Mouse (Mus musculus) heart, adult 2 months (tissue): ENCODE results near the gene Spi1. TPM values are rescaled to one million over a fixed set of nuclear protein-coding genes. Genes with fewer than 3 reads are reported as not detected.

ENCODE experiments used
- DNase-seq, 2 experiments: peaks; one replicate each; pipeline ENCODE4 v3.0.0; 2021
- H3K27ac ChIP-seq: fragments of 200-600 bp; 2 replicates; pipeline ENCODE4 v1.8.1; 2022
- H3K27me3 ChIP-seq: fragments of 200-500 bp; 2 replicates; pipeline ENCODE4 v1.6.1; 2012; ENCODE audit warnings: mild to moderate bottlenecking, low read length, inconsistent platforms, mixed read lengths; ENCODE audit not compliant: control insufficient read depth, insufficient read depth
- H3K36me3 ChIP-seq: fragments of 200-500 bp; 2 replicates; pipeline ENCODE4 v1.6.1; 2012; ENCODE audit warnings: low read length, inconsistent platforms; ENCODE audit not compliant: control insufficient read depth, insufficient read depth
- H3K4me1 ChIP-seq: fragments of 200-500 bp; 2 replicates; pipeline ENCODE4 v1.6.1; 2011; ENCODE audit warnings: low read length; ENCODE audit not compliant: control insufficient read depth, insufficient read depth
- H3K4me3 ChIP-seq: fragments of 200-600 bp; 2 replicates; pipeline ENCODE4 v1.8.1; 2022
- H3K79me2 ChIP-seq: fragments of 200-500 bp; replicated peaks from 2 replicates; pipeline ENCODE4 v1.6.1; 2012; ENCODE audit warnings: mild to moderate bottlenecking, inconsistent platforms, low read length, moderate library complexity, mixed read lengths; ENCODE audit not compliant: control insufficient read depth, insufficient read depth
- H3K9ac ChIP-seq: fragments of 200-500 bp; 2 replicates; pipeline ENCODE4 v1.6.1; 2012; ENCODE audit warnings: low read depth, mild to moderate bottlenecking, control low read depth, inconsistent platforms, low read length, mixed read lengths
- CTCF ChIP-seq: fragments of 200-600 bp; IDR thresholded peaks from 2 replicates; pipeline ENCODE4 v1.8.1; 2022; ENCODE audit warnings: antibody characterized with exemption, mild to moderate bottlenecking, moderate library complexity
- EP300 ChIP-seq: fragments of 200-500 bp; IDR thresholded peaks from 2 replicates; pipeline ENCODE4 v1.6.1; 2011; ENCODE audit warnings: low read depth, low read length, control low read depth; ENCODE audit not compliant: insufficient read depth
- POLR2A ChIP-seq: fragments of 200-500 bp; IDR thresholded peaks from 2 replicates; pipeline ENCODE4 v1.6.1; 2011; ENCODE audit warnings: mild to moderate bottlenecking, low read depth, low read length, control low read depth; ENCODE audit not compliant: insufficient read depth
- WGBS: fragments of 180-500 bp; shearing (Covaris S2); methylation state at CpG from one replicate; pipeline ENCODE4 v1.1.7; 2018; 5-methylcytosine and 5-hydroxymethylcytosine counted together
- intact Hi-C: fragments of 180-260 bp; cut with DNase I; formaldehyde crosslinking; loops from one replicate; pipeline ENCODE4 v1.15.1; 2025
- polyA plus RNA-seq: library from polyadenylated mRNA; depleted of rRNA; stranded (reverse); fragments of >200 nt; gene quantifications from 2 replicates; pipeline ENCODE4 v1.2.3, GENCODE M21; 2012
- total RNA-seq, 2 experiments: library from RNA; stranded (reverse); gene quantifications; 2 replicates each; pipeline ENCODE4 v1.2.3; 2021

The Spi1 gene
- total and polyA plus RNA-seq, 3 experiments: 3.7 to 17.2 (median 6.2) TPM

GRCm38 (mm10) chr2:91121497-91121896 lies 39.3 kb downstream of the Spi1 start:
- 45% methylated on average over 8 of the region's 8 CpGs for WGBS
- H3K27me3 ChIP-seq: no peaks in the 10 kb centered on the region
- DNase-seq: no peak
- TF ChIP-seq EP300: 0 out of 2 replicates have a peak, but pooled peaks have one; percentile 4
- no peak for TF ChIP-seq POLR2A
- TF ChIP-seq CTCF: no peak
- no peaks in the 10 kb centered on the region for H3K36me3 ChIP-seq
- H3K9ac ChIP-seq: peak overlapping the region; percentile 43
- no peak overlapping the region for H3K27ac ChIP-seq
- no peaks in the 10 kb centered on the region; the same call in 1 of the 2 replicates for H3K4me1 ChIP-seq
- intact Hi-C loops: no loop called here
- no peaks in the 10 kb centered on the region for H3K79me2 ChIP-seq
- H3K4me3 ChIP-seq: peak overlapping the region; percentile 53; the same call in 1 of the 2 replicates

- Histone ChIP-seq H3K4me1 (no peaks in the 10 kb centered on the region; the same call in 1 of the 2 replicates), H3K4me3 (no peak overlapping the region), H3K36me3 (no peaks in the 10 kb centered on the region), H3K27me3 (no peaks in the 10 kb centered on the region), H3K79me2 (no peaks in the 10 kb centered on the region), H3K27ac (no peak overlapping the region), H3K9ac (no peak overlapping the region)
- intact Hi-C loops: no loop called here
- TF ChIP-seq POLR2A: 0 out of 2 replicates have a peak, but pooled peaks have one; percentile 25
- TF ChIP-seq EP300: no peak
- WGBS: 43% methylated on average over 6 of the region's 6 CpGs
- DNase-seq: no peak
Measured at GRCm38 (mm10) chr2:91123521-91123920, 41.3 kb downstream of the Spi1 start.

GRCm38 (mm10) chr2:91125101-91125500 lies 42.9 kb downstream of the Spi1 start:
- no peak for TF ChIP-seq EP300
- TF ChIP-seq POLR2A: no peak; the same call in 1 of the 2 replicates
- TF ChIP-seq CTCF: no peak
- H3K4me3 ChIP-seq: no peak overlapping the region
- 52% methylated on average over 10 of the region's 10 CpGs for WGBS
- no peaks in the 10 kb centered on the region for H3K36me3 ChIP-seq
- no peaks in the 10 kb centered on the region for H3K27me3 ChIP-seq
- H3K4me1 ChIP-seq: no peaks in the 10 kb centered on the region; the same call in 1 of the 2 replicates
- no peak overlapping the region for H3K9ac ChIP-seq
- peak in 1 of 2 experiments; percentile 19 for DNase-seq
- no peaks in the 10 kb centered on the region for H3K79me2 ChIP-seq
- intact Hi-C loops: no loop called here
- H3K27ac ChIP-seq: no peak overlapping the region

GRCm38 (mm10) chr2:91128761-91129160 lies 46.6 kb downstream of the Spi1 start:
- 68% methylated on average over 5 of the region's 5 CpGs for WGBS
- TF ChIP-seq EP300: no peak
- TF ChIP-seq CTCF: no peak
- TF ChIP-seq POLR2A: peak; percentile 35; the same call in 1 of the 2 replicates
- Histone ChIP-seq H3K36me3 (no peaks in the 10 kb centered on the region), H3K9ac (no peak overlapping the region), H3K4me1 (no peaks in the 10 kb centered on the region; the same call in 1 of the 2 replicates), H3K4me3 (no peak overlapping the region), H3K27ac (no peak overlapping the region), H3K79me2 (no peaks in the 10 kb centered on the region), H3K27me3 (no peaks in the 10 kb centered on the region)
- intact Hi-C loops: no loop called here
- DNase-seq: no peak

GRCm38 (mm10) chr2:91130126-91130525 lies 47.9 kb downstream of the Spi1 start:
- intact Hi-C loops: no loop called here
- no peaks in the 10 kb centered on the region for H3K27me3 ChIP-seq
- H3K36me3 ChIP-seq: no peaks in the 10 kb centered on the region
- TF ChIP-seq EP300 (peak; percentile 64; the same call in 1 of the 2 replicates), CTCF (no peak)
- DNase-seq: peak; percentile 40 to 67
- no peaks in the 10 kb centered on the region for H3K79me2 ChIP-seq
- WGBS: 53% methylated on average over 6 of the region's 6 CpGs
- H3K27ac ChIP-seq: peak overlapping the region; percentile 16; the same call in 1 of the 2 replicates
- no peak overlapping the region for H3K4me3 ChIP-seq
- no peaks in the 10 kb centered on the region for H3K4me1 ChIP-seq
- H3K9ac ChIP-seq: no peak overlapping the region

GRCm38 (mm10) chr2:91131251-91131650 lies 49.1 kb downstream of the Spi1 start:
- peak in 1 of 2 experiments; percentile 19 for DNase-seq
- Histone ChIP-seq H3K9ac (no peak overlapping the region), H3K79me2 (no peaks in the 10 kb centered on the region), H3K4me1 (no peaks in the 10 kb centered on the region), H3K4me3 (no peak overlapping the region), H3K27ac (no peak overlapping the region), H3K27me3 (no peaks in the 10 kb centered on the region), H3K36me3 (no peaks in the 10 kb centered on the region)
- WGBS: 74% methylated on average over 15 of the region's 15 CpGs
- intact Hi-C loops: no loop called here
- no peak for TF ChIP-seq POLR2A
- no peak for TF ChIP-seq EP300
- TF ChIP-seq CTCF: no peak
